Mouse (Mus musculus) adrenal gland, adult 8-10 months (tissue): ENCODE data around the gene Adra1d. TPM values are rescaled to one million over a fixed set of nuclear protein-coding genes. Genes with fewer than 3 reads are reported as not detected.

Source experiments
- DNase-seq: peaks from one replicate; pipeline ENCODE4 v3.0.0; 2022
- total RNA-seq, 4 experiments: library from RNA; stranded (reverse); gene quantifications; 2 replicates each; pipeline ENCODE4 v1.2.4; 2022

Gene Adra1d
- total RNA-seq, 4 experiments from 2014 or later = 23.6 to 36.8 (median 35.1) TPM

DNA sequence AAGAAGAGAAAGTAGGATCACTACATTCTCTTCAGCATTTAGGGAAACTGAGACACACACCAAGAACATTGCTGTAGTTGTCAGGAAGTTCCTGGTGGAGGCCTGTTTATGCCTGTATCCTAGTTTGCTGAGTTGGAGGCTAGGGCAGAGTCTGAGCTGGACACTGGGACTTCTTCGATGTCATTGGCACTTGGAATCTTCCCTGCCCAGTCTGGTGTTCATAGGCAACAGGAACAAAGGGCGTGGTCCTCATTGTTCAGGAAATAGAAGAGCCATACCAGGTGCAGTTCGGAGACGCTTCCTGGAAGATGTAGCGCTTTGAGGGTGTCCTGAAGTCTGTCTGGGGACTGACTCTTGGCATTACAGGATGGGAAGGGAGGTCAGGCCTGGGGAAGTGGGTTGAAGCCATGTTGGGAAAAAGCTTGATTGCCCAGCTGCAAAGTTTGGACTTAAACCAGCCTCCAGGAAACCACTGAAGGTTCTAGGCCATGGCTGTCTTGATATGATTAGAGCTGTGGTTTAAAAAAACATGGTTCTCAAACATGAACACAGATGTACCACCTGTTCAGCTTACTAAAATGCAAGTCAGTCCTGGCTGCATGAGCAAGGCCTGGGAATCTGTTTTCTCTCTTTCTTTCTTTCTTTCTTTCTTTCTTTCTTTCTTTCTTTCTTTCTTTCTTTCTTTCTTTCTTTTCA lies 65.8 kb downstream of the Adra1d start:
- DNase-seq = no peak

Other genes starting within 250 kb of the Adra1d start
- gene Rnf24, start 209.4 kb downstream of the Adra1d start, total RNA-seq = 10 to 100 TPM in 2 of 4 experiments, 1 to 10 TPM in 2; 6.2 to 16.7 (median 11.0) TPM
- 10 to 100 TPM; 22.9 to 53.4 (median 33.3) TPM for gene Smox, start 70.8 kb downstream of the Adra1d start, total RNA-seq